Mouse (Mus musculus): ENCODE measurements around the gene Vps29.
A peak's percentile ranks its signal among the peaks of the same experiment; 100 is the strongest.

Gene Vps29

DNA sequence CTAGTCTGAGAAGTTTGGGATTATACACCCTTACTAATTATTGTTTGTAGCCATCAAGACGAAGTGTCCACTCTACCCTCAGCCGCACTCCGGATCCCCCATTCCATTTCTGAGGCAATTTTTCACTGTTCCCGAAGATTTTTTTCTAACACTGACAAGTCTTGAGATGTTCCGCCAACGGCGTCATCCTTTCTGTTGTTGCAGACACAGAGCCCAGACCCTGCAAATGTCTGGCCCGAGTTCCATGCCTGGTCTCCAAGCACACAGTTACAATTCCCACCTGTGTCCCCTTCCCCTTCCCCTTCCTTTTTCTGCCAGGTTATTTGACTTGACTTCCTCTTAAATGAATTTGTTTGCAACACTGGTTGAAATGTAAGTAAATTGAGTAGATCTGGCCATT is 45.7 kb downstream of the Vps29 start:
- DNase-seq (ENCODE audit: low spot score in 2 of 2): no peak

DNA sequence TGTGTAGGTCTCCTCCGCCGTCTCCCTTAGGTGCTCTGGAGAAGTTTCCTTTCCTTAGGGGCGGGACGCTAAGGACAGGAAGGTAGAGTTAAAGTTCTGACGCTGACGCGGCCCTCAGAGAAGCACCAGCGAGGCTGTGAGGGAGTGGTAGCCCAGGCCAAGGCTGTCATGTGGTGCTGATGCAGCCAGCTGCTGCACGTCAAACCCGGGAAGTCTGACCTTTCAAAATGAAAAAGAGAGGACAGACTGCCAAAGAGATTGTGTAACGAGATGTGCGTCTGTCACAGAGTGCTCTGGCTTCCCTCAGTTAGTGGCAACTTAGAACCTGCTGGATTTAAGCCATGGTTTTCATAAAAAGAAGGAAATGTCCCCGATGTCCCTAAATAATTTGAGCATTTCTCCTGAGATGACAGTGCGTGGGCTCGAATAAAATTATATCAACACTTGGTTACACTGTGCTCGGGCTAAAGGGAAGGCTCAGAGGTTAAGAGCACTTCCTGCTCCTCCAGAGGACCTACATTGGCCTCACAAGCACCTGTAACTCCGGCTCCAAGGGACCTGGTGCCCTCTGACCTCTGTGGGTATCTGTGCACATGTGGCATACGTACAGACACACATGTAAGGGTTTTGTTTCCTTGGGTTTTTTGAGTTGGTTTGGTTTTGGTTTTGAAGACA is 46.6 kb downstream of the Vps29 start:
- peak; percentile 40 to 55 for DNase-seq (ENCODE audit: low spot score in 2 of 2)

DNA sequence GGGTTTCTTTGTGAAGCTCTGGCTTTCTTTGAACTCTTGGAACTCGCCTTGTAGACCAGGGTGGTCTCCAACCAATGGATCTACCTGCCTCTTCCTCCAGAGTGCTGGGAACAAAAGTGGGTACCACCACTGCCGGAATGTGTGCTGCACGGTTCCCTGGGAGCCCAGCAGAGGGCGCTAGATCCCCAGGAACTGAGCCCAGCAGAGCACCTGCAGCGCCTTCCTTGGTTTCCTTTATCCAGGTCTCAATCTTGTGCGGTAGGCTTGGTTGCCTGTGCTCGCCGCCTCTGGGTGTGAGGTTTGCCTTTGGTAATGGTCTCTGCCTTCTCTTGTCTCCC is 47.1 kb downstream of the Vps29 start:
- peak; percentile 78 to 80 for DNase-seq (ENCODE audit: low spot score in 2 of 2)

DNA sequence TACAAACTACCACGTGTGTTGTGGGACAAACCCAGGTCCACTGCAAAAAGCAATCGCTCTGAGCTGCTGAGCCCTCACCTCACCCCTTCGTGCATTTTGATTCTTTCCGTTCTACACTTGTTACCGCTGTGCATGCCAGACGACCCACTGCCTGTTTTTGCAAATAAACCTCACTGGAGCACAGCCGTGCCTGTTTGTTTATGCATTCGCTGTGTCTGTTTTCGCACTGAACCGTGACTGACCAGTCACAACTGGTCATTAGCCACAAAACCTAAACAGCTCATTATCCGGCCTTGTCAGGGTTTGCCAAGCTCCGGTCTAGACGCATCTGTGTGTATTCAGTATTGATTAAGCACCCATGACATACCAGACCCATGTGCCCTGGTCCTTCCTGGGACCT is 48.0 kb downstream of the Vps29 start:
- no peak for DNase-seq (ENCODE audit: low spot score in 2 of 2)

DNA sequence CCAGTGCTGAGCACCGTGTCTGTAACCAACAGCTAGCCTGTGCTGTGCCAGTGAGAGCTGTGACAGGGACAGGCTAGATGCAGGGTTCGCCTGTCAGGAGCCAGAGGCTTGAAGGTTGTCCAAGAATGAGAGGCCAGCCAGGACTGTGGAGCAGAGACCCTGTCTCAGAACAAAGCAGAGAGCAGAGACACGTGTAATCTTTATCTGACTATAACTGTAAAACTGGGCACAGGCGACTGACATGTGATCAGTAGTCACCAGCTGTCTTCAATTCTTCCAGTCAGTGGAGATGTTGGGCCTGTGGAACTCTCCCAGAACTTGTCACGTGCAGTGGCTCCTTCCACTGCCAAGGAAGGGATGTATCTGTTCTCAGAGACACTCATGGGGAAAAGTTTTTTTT is 48.6 kb downstream of the Vps29 start:
- peak; percentile 38 to 80 for DNase-seq (ENCODE audit: low spot score in 2 of 2)

DNA sequence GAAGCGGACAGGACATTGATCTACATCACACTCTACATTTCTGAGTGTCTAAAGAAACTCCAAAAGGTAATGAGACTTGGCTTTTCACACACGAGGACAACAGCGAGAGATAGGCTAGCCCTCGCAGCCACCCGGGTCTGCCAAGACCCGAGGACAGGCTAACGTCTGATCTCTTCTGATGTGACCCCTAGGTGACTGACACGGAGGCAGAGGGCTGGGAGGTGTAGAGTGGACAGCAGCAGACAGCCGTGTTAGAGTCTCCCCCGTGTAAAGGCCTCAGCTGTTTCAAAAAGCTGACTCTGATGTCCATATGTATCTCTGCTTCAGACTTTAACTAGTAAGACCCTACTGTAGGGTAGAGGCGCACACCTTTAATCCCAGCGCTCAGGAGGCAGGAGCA is 49.2 kb downstream of the Vps29 start:
- no peak for DNase-seq (ENCODE audit: low spot score in 2 of 2)

DNA sequence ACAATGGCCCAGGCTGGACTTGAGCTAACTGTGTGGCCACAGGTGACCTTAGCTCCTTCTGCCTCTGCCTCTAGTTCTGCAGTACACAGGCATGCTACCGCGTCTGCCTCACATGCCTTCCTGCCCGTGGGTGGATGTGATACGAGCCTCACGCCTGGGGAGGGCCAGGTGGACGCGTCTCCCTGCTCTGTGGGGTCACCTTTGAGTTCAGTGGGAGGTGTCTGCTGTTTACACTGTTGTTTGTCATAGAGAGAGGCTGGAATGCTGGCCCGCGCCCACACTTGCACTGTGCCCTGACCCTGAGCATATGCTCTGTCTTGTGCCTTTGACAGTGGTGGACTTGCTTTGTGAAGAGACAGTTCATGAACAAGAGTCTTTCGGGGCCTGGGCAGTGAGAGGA is 51.4 kb downstream of the Vps29 start:
- DNase-seq (ENCODE audit: low spot score in 2 of 2): no peak

DNA sequence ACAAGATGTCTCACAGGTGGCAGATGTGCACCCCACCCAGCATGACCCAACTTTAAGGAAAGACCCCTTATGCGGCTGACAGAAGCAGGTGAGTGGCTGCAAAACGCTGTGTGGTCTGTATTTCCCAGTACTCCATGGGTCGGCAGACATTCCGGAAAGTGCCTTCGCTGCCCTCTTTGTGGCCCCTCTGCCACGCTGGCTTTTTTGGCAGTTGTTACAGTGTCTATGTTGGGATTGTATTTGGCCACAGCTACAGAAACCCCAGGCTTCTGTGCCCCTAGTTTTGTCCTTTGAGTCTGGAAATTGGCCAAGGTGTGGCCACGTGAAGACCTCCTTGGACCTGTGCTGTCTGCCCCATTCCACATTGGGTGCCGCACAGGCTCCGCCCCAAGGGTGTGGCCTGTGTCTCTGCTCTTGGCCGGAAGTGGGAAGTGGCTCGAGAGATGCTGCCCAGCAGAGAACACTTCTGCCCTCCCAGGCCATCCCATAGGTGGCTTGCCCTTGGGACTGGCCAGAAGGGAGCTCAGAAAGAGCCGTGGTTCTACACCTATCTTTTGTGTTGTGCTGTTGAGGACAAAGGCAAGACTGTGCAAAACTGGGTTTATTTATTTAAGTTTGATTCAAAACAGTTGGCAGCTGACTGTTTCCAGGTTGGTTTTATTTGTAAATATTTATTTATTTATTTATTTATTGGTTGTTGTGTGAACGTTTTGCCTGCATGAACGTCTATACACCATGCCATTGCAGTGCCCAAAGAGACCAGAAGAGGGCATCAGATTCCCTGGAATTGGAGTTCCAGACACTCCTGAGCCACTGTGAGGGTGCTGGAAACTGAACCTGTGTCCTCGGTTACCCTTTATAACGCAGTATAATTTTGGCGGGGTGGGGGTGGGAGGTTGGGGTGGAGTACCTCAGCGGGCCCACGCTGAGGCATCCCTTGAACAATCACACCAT is 55.8 kb downstream of the Vps29 start:
- DNase-seq (ENCODE audit: low spot score in 2 of 2): no peak

DNA sequence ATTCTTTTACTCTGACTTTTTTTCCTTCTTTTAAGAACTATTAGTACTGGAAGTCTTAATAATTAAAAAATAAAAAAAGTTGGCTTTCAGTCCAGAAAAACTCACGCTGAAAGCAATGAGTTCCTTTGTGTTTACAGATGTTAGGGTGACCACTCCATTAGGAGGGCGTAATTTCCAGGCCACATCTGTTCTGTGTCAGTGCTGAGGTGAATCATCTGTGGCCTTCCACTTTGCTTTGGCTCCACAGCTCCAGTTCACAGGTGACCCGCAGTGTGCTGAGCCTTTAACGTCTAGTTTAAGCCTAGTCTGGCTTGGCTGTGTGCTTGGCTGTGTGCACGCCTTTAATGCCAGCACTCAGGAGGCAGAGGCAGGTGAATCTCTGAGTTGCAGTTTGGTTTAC is 57.7 kb downstream of the Vps29 start:
- DNase-seq (ENCODE audit: low spot score in 2 of 2): no peak

DNA sequence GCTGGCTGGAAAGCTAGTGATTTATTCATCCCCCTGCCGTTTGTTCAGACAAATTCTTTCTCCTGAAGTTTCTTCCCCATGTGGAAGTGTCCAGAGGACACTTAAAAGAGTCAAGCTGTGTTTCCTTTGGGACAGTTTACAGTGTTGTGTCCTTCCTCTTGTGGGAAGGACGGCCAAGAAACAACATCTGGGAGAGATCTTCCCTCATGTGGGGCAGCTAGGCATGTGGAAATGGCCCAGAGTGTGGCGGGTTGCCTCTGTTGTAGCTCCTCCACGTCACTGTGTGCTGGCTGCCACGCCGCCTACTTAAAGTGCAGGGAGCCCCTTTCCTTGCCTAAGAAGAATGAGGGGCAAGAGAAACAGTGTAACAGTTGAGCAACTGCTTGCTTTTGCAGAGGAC is 58.7 kb downstream of the Vps29 start:
- no peak for DNase-seq (ENCODE audit: low spot score in 2 of 2)

DNA sequence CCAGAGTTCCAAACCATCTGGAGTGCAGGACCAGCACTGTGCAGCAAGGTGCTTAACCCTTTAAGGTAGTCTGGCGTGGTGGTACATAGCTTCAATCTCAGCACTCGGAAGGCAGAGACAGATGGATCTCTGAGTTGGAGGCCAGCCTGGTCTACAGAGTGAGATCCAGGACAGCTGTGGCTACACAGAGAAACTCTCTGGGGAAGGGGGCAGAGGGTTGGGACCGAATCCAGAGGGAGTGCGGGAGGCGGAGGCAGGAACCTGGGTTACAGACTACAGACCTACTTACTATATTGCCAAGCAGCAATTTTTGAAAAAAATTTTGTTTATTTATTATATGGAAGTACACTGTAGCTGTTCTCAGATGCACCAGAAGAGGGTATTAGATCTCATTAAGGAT is 60.2 kb downstream of the Vps29 start:
- no peak for DNase-seq (ENCODE audit: low spot score in 2 of 2)

All from frontal cortex, postnatal 36 days (tissue).